Mouse (Mus musculus) layer of hippocampus, adult 8-10 months (tissue): ENCODE results near the gene Mid1. TPM values are rescaled to one million over a fixed set of nuclear protein-coding genes. Genes with fewer than 3 reads are reported as not detected.

Experiments used
- DNase-seq, 2 experiments: peaks; one replicate each; pipeline ENCODE4 v3.0.0; 2022; ENCODE audit warnings: low spot score in 2 of 2
- total RNA-seq, 4 experiments: library from RNA; stranded (reverse); gene quantifications; 2 replicates each; pipeline ENCODE4 v1.2.4; 2022

Gene Mid1
- 10 to 100 TPM in 2 of 4 experiments, 1 to 10 TPM in 2; 4.8 to 29.5 (median 13.2) TPM for total RNA-seq

DNA sequence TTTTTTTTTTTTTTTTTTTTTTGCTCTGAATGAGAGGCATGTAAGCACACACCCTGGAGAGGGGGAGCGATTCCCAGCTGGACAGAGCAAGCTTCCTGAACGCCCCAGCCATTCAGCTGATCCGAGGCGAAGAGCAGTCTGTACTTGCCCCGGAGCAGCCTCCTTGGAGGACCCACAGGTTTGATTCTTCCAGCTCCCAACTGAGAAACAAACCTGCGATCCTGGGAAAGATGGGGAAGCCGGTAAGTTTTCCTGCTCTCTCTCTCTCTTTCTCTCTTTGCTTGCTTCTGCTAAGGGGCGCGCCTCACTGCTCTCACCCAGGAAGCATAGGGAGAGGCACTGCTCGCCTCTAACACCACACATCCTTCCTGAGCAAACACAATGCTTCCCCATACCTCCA, at the start of gene Mid1:
Gene Mid1 (plus strand): TSS at position 69 of the 400 bp plus-strand sequence.
- DNase-seq: no peak

- no peak for DNase-seq
Measured at GRCm38 (mm10) chrX:169673056-169673455, 11.9 kb upstream of the Mid1 start.

DNA sequence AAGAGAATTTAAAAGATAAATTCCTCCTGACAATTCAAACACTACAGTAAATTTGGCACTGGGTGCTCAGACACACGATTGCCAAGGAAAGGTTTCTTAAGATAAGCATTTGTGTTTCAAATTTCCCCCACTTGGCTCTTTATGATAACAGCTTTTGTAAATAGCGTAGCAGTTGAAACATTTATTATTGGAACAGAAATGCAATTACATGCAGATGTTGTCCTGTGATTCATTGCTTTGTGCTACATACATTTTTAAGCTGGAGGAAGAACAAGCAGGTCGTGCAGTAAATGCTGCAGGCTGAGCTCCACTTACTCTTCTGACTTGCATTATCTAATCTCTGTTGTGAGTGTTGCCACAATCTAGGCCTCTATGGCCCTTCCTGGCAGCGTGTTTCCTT, 8.7 kb upstream of the Mid1 start:
- no peak for DNase-seq

DNA sequence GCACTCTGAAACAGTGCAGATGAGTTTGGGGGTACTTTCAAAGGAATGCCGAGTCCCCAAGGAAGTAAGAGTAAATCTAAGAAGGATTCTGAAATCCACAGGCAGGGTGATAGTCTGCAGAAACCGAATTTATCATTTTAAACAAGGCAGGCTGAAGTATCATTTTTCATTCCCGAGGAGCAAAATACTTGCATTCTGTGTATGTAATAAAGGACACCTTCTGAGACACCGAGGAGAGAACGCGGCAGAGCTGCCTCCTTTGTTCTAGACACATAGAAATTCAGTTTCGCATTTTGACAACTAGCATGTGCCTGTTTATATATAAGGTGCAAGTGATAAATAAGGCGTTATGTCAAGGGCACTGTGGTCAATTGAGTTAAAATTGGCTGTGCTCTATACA, 732 bp downstream of the Mid1 start:
- DNase-seq: no peak

DNA sequence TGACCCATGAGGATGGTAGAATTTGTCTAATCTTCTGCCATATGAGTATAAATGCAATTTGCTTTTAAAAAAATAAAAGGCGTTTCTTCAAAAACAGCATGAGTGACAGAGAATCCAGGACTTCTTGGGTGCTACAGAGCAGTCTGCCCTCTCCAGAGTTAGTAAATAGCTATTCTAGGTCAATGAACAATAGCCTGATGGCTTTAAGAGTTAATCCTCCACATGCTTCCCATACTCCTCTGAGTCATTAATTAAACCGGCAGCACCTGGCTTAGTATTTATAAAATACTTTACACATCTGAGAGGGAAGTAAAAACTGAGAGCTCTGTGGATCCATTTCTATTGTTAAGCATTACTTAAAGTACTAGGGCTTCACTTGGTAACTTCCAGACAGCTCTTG, 6.2 kb downstream of the Mid1 start:
- no peak for DNase-seq

GRCm38 (mm10) chrX:169691675-169692074, 6.7 kb downstream of the Mid1 start:
- DNase-seq: no peak

DNA sequence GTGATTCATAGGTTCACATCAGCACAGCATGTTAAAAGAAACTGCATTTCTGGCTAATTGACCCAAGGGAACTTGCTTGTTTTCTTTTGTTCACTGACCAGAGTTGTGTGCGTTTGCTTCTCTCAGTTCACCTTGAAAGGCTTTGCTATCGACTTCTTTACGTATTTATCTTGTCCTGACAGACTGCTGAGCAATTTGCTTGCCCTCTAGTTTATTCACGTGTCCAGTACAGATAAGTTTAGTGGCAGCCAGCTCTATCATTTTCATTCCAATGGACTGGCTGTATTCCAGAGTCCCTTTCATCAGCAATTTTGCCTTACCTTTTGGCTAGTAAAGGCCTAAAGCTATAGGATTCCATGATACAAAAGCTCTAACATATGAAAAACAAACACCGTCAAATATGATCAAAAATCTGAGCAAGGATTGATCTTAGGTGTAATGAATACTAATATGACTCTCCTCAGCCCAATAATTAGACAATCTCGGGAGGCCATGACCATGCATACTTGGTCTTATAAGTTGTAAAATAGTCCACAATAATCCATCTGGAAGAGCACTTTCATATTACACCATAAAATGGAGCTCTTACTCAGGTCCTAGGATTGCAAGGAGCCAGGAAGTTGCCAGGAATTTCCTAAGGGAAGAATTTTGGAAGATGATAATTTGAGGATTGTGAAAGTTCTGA, 7.4 kb downstream of the Mid1 start:
- no peak for DNase-seq

- DNase-seq: no peak
Measured at GRCm38 (mm10) chrX:169704016-169704602, 19.1 kb downstream of the Mid1 start.

DNA sequence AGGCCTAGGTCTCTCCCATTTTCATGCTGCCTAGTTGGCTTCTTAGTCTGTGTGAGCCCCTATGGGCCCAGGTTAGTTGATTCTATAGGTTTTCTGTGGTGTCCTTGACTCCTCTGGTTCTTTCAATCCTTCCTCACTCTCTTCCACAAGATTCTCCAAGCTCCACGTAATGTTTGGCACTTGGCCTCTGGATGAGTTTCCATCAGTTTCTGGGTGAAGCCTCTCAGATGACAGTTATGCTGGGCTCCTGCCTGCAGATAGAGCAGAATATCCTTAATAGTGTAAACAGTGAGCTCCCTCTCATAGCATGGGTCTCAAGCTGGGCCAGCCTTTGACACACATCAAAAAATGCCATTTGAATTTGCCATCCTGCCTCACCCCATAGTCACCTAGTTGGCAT, 38.5 kb downstream of the Mid1 start:
- no peak for DNase-seq

DNA sequence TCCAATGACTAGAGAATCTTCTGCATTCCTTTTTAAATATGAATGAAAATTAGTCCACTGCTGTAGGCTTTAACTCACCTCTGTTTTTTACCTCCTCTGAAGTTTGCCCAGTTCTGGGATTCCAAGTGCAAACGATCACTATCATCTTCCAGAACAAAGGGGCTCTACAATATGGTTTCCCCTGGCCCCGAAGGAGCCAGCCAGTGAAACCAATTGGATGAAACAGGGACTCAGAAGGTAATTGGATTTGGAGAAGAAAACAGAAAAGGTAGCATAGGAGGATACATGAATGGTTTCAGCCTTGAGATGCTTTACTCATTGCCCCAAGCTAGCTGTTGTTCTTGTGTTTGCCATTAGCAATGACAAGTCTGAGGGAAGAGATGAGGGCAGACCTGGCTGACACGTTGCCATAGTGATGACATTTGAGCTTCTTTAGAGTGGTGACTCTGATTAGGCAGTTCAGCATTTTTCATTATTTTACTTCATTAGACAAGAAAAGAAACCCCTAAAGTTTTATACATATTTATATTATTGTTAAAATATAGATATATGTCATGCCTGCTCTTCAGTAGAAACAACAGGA, 50.5 kb downstream of the Mid1 start:
- no peak for DNase-seq

GRCm38 (mm10) chrX:169758001-169758400, 73.0 kb downstream of the Mid1 start:
- no peak for DNase-seq

GRCm38 (mm10) chrX:169779535-169779934, 94.5 kb downstream of the Mid1 start, which contains the start of gene 4933400A11Rik:
TSS of gene 4933400A11Rik (minus strand) at chrX:169779635.
- DNase-seq: no peak

DNA sequence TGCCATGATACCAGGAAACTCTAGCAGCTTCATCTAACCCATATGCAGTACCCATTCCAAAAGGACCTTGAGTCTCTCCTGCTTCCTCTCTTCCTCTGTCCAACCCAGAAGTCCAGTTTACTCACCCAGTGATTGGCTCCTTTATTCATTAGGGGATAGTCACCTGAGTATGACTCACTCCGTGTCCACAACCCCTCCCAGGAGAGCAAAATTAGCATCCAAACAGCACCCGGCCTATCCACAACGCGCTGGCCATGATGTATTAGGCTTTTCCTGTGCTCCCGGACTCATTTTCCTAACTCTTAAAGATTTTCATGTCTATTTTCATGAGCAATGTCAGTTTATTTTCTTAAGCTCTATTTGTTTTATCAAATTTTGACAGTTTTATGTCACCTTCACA, 104.7 kb downstream of the Mid1 start:
- DNase-seq: no peak

DNA sequence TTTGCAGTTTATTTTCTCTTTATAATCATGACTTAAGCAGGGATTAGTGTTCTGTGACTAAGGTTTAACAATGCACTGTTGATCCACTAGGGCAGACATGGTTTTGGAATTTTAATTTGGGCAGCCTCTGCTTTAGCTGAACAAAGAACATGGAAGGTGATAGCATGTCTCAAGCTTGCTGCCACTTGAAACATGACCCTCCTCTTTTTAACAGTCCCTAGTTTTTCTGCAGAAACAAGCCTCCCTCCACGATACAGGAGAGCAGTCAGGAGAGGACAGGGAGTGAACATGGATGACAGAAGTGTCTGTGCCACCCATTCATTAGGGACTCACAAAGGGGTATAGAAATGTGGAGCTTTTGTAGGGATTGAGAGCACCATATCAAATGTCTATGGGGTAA, 107.9 kb downstream of the Mid1 start:
- DNase-seq: no peak

GRCm38 (mm10) chrX:169794421-169794820, 109.4 kb downstream of the Mid1 start:
- DNase-seq: no peak

DNA sequence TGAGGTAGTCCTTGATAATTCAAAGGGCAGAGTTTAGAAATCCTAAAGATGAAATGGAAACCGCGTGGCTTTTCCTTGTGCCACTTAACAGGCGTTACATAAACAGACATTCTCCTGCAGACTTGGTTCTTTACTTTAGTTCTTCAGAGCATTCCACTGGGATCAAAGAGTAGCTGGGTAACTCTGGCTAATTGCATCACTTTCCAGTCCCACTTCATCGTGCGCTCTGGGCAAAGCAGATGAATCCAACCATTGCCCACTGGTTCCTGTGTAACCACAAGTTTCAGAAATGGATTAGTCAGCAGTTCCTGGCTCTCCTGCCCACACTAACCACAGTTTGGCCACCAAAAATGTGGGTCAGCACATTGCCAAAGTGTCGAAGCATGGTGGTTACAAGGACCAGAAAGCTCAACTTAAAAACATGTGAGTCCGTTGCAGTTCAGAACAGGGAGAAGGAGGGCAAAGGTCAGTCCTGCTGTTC, 109.9 kb downstream of the Mid1 start:
- no peak for DNase-seq

DNA sequence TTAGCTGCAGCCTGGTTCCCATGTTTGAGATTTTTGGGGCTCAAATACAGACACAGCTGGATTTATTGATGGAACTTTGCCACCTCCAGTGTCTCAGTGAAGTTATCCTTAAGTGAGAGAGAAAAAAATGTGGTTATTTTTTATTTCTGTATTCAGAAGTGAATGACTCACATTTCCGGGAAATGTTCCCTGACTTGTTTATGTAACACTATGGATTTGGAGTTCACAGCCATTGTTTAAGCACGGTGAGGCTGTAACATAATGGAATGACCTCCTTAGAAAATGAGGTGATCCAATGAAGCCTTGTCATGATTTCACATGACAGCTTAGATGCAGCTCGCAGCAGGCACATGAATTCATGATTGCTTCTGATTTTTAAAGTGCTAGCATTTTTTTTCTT, 112.1 kb downstream of the Mid1 start:
- no peak for DNase-seq

DNA sequence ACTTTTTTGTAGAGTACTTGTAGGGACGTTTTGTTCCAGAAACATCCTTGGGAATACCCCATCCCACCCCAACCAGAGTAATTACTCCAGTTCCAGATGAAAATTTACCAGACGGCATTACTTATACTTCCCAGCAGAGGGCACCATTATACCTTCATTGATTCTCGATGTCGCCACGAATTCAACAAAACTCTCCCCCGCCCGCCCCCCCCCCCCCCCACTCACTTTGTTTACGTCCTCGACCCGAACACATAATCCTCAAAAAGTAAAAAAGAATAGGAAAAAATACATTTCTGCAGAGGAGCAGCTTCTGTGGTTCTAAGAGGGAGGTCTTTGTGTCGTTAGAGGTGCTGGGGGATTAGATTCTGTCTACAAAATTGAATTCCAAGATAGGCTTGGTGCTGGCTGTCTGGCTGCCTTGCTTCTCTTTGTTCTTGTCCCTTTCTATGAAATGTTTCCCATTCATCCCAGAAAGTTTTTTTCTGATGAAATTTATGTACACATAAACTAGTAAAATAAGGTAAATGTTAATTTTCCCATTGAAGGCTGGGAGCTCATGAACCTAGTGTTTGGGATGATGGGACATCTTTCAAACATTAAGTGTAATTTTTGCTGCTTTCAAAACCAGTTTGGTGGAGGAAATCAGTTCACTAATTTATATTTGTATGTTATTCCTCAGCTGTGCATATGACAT, 114.1 kb downstream of the Mid1 start:
- peak; percentile 3 to 17 for DNase-seq

GRCm38 (mm10) chrX:169800238-169800637, 115.2 kb downstream of the Mid1 start:
- DNase-seq: no peak

GRCm38 (mm10) chrX:169805791-169806190, 120.8 kb downstream of the Mid1 start:
- DNase-seq: no peak

DNA sequence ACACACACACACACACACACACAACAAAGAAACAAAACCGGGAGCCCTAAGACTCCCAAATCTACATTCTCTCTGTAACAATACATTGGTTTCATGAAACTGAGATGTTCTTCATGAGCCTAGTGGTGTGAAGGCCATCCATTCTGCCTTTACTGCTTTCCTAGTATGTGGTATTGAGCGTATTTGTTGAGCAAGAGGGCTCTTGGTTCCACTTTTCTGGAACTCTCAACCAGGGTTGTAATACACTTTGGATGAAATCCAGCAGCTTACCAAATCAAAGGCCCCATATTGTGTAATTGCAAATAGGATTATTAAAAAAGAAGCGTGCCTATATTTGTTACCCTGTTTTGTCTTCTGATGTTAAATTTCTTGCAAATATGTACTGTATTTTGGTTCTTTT, 122.7 kb downstream of the Mid1 start:
- DNase-seq: no peak

DNA sequence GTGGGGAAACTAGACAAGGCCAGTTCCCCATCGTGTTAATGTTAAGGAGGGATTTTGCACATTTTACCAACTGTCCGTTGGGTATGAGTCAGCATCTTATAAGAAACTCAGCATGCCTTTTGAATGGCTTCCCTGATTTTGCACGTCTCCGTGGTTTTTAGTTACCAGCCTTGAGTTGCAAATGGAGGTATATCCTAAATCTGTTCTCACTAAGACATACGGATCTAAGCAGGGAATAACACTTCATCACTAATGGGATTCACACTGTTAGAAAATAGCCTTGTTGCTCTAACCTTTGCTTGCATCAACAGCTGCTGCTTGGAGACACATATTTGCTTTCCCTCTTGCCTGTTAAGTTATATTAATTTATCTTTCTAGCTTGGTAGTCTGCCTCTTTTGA, 126.3 kb downstream of the Mid1 start:
- DNase-seq: no peak
